Mouse (Mus musculus): ENCODE results near the gene Jmjd4. TPM values are rescaled to one million over a fixed set of nuclear protein-coding genes. Genes with fewer than 3 reads are reported as not detected.

Gene Jmjd4
- polyA plus RNA-seq, 1 experiment from 2014 or later, result 12.6 TPM

- H3K4me3 ChIP-seq (ENCODE audit: low read depth, low read length), result peak overlapping the region; percentile 89
- peak; percentile 64 for ATAC-seq (ENCODE audit: insufficient number of reproducible peaks, insufficient read depth, low FRiP score, low read depth)
- H3K27me3 ChIP-seq (ENCODE audit: control insufficient read depth, insufficient read depth, low read length), result no peaks in the 10 kb centered on the region
- peak overlapping the region; percentile 64 for H3K9ac ChIP-seq (replicated peaks; ENCODE audit: low read depth, low read length)
- peaks cover 5% of the 10 kb centered on the region for H3K4me1 ChIP-seq (ENCODE audit: control insufficient read depth, insufficient read depth, low read length)
- H3K36me3 ChIP-seq (ENCODE audit: control insufficient read depth, insufficient read depth, low read length), result peaks cover 22% of the 10 kb centered on the region
- H3K4me2 ChIP-seq (replicated peaks; ENCODE audit: low read depth, low read length), result peak overlapping the region; percentile 90
- H3K9me3 ChIP-seq (ENCODE audit: control insufficient read depth, low read depth, low read length), result no peaks in the 10 kb centered on the region
- under 1% methylated on average over 38 of the region's 38 CpGs for WGBS
- H3K27ac ChIP-seq (ENCODE audit: low read length), result peak overlapping the region; percentile 63
Observed at GRCm38 (mm10) chr11:59450230-59450771, 456 bp downstream of the Jmjd4 start.

DNA sequence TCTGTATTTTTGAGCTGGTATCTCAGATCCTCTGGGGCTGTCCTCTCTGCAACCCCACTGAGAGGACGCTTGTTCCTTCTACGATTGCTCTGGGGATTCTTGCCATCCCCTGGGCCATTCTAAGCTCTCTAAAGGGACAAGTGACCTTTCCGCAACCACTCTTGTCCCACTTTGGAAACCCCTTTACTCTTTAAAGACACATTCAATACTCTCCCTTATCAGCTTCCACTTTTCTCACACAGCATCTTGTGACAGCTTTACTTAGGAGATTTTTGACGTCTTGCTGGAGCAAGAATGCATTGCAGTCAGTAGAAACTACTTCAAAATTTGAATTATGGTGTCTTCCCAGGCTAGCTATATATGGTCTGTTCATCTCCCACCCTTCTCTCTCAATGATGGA is 1.2 kb downstream of the Jmjd4 start, which contains the start of gene Snap47:
Snap47 (minus strand) TSS at position 101 of the 400 bp plus-strand sequence.
- H3K4me2 ChIP-seq (replicated peaks; ENCODE audit: low read depth, low read length), result peak within 1 kb of the TSS; percentile 90
- H3K9ac ChIP-seq (replicated peaks; ENCODE audit: low read depth, low read length), result peak within 1 kb of the TSS; percentile 64
- H3K27me3 ChIP-seq (ENCODE audit: control insufficient read depth, insufficient read depth, low read length), result no peaks in the 10 kb centered on the region
- WGBS, result 77% methylated on average over 4 of the region's 4 CpGs
- no peak for ATAC-seq (ENCODE audit: insufficient number of reproducible peaks, insufficient read depth, low FRiP score, low read depth)
- H3K4me1 ChIP-seq (ENCODE audit: control insufficient read depth, insufficient read depth, low read length), result peaks cover 5% of the 10 kb centered on the region
- H3K36me3 ChIP-seq (ENCODE audit: control insufficient read depth, insufficient read depth, low read length), result peaks cover 29% of the 10 kb centered on the region
- peak within 1 kb of the TSS; percentile 89 for H3K4me3 ChIP-seq (ENCODE audit: low read depth, low read length)
- H3K9me3 ChIP-seq (ENCODE audit: control insufficient read depth, low read depth, low read length), result no peaks in the 10 kb centered on the region
- peak within 1 kb of the TSS; percentile 63 for H3K27ac ChIP-seq (ENCODE audit: low read length)

- no peaks in the 10 kb centered on the region for H3K9me3 ChIP-seq (ENCODE audit: control insufficient read depth, low read depth, low read length)
- H3K4me1 ChIP-seq (ENCODE audit: control insufficient read depth, insufficient read depth, low read length), result no peaks in the 10 kb centered on the region
- H3K4me2 ChIP-seq (replicated peaks; ENCODE audit: low read depth, low read length), result no peak overlapping the region
- peaks cover 42% of the 10 kb centered on the region for H3K36me3 ChIP-seq (ENCODE audit: control insufficient read depth, insufficient read depth, low read length)
- no peak overlapping the region for H3K9ac ChIP-seq (replicated peaks; ENCODE audit: low read depth, low read length)
- H3K27ac ChIP-seq (ENCODE audit: low read length), result no peak overlapping the region
- WGBS, result 84% methylated on average over 2 of the region's 2 CpGs
- no peaks in the 10 kb centered on the region for H3K27me3 ChIP-seq (ENCODE audit: control insufficient read depth, insufficient read depth, low read length)
- no peak overlapping the region for H3K4me3 ChIP-seq (ENCODE audit: low read depth, low read length)
- ATAC-seq (ENCODE audit: insufficient number of reproducible peaks, insufficient read depth, low FRiP score, low read depth), result no peak
Observed at GRCm38 (mm10) chr11:59456346-59456745, 6.5 kb downstream of the Jmjd4 start.

- 77% methylated on average over 2 of the region's 2 CpGs for WGBS
- ATAC-seq (ENCODE audit: insufficient number of reproducible peaks, insufficient read depth, low FRiP score, low read depth), result no peak
Observed at GRCm38 (mm10) chr11:59456891-59457290, 7.0 kb downstream of the Jmjd4 start.

GRCm38 (mm10) chr11:59458973-59459372 is 9.1 kb downstream of the Jmjd4 start:
- Histone ChIP-seq H3K4me2 (replicated peaks; ENCODE audit: low read depth, low read length) (no peak overlapping the region), H3K9ac (replicated peaks; ENCODE audit: low read depth, low read length) (no peak overlapping the region), H3K4me1 (ENCODE audit: control insufficient read depth, insufficient read depth, low read length) (no peaks in the 10 kb centered on the region), H3K36me3 (ENCODE audit: control insufficient read depth, insufficient read depth, low read length) (peaks cover 55% of the 10 kb centered on the region), H3K27me3 (ENCODE audit: control insufficient read depth, insufficient read depth, low read length) (no peaks in the 10 kb centered on the region), H3K9me3 (ENCODE audit: control insufficient read depth, low read depth, low read length) (peaks cover 17% of the 10 kb centered on the region), H3K27ac (ENCODE audit: low read length) (peak overlapping the region; percentile 2; the same call in 1 of the 2 replicates), H3K4me3 (ENCODE audit: low read depth, low read length) (no peak overlapping the region)
- ATAC-seq (ENCODE audit: insufficient number of reproducible peaks, insufficient read depth, low FRiP score, low read depth), result peak; percentile 86; the same call in 1 of the 2 replicates
- WGBS, result 17% methylated on average over 5 of the region's 5 CpGs

More at GRCm38 (mm10) chr11:59456891-59457290, 7.0 kb downstream of the Jmjd4 start:
- no peak overlapping the region for H3K27ac ChIP-seq (ENCODE audit: low read length)
- H3K9ac ChIP-seq (replicated peaks; ENCODE audit: low read depth, low read length), result no peak overlapping the region
- no peaks in the 10 kb centered on the region for H3K27me3 ChIP-seq (ENCODE audit: control insufficient read depth, insufficient read depth, low read length)
- no peak overlapping the region for H3K4me3 ChIP-seq (ENCODE audit: low read depth, low read length)
- H3K9me3 ChIP-seq (ENCODE audit: control insufficient read depth, low read depth, low read length), result no peaks in the 10 kb centered on the region
- peaks cover 44% of the 10 kb centered on the region for H3K36me3 ChIP-seq (ENCODE audit: control insufficient read depth, insufficient read depth, low read length)
- no peaks in the 10 kb centered on the region for H3K4me1 ChIP-seq (ENCODE audit: control insufficient read depth, insufficient read depth, low read length)
- H3K4me2 ChIP-seq (replicated peaks; ENCODE audit: low read depth, low read length), result no peak overlapping the region

DNA sequence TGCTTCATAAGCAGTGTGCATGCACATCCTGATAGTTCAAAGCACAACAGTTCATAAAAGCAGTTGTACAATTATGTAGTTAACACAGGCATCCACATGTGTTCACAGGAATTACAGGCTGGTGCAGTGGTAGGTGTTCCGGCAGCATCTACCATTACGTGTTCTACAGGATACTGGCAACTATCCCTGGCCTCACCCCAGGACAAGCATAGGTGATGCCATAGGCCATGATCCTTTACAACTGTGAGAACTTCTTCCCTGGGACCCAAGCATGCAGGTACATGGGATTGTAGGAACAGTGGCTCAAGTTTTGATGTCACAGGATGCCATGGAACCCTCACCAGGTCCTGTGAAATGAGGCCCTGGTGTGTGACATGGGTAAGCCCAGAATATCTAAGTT is 10.6 kb downstream of the Jmjd4 start:
- 96% methylated on average over 2 of the region's 2 CpGs for WGBS
- H3K4me2 ChIP-seq (replicated peaks; ENCODE audit: low read depth, low read length), result no peak overlapping the region
- H3K4me1 ChIP-seq (ENCODE audit: control insufficient read depth, insufficient read depth, low read length), result no peaks in the 10 kb centered on the region
- H3K9ac ChIP-seq (replicated peaks; ENCODE audit: low read depth, low read length), result no peak overlapping the region
- ATAC-seq (ENCODE audit: insufficient number of reproducible peaks, insufficient read depth, low FRiP score, low read depth), result no peak
- no peak overlapping the region for H3K27ac ChIP-seq (ENCODE audit: low read length)
- H3K36me3 ChIP-seq (ENCODE audit: control insufficient read depth, insufficient read depth, low read length), result peaks cover 50% of the 10 kb centered on the region
- no peaks in the 10 kb centered on the region for H3K27me3 ChIP-seq (ENCODE audit: control insufficient read depth, insufficient read depth, low read length)
- peaks cover 20% of the 10 kb centered on the region for H3K9me3 ChIP-seq (ENCODE audit: control insufficient read depth, low read depth, low read length)
- no peak overlapping the region for H3K4me3 ChIP-seq (ENCODE audit: low read depth, low read length)

DNA sequence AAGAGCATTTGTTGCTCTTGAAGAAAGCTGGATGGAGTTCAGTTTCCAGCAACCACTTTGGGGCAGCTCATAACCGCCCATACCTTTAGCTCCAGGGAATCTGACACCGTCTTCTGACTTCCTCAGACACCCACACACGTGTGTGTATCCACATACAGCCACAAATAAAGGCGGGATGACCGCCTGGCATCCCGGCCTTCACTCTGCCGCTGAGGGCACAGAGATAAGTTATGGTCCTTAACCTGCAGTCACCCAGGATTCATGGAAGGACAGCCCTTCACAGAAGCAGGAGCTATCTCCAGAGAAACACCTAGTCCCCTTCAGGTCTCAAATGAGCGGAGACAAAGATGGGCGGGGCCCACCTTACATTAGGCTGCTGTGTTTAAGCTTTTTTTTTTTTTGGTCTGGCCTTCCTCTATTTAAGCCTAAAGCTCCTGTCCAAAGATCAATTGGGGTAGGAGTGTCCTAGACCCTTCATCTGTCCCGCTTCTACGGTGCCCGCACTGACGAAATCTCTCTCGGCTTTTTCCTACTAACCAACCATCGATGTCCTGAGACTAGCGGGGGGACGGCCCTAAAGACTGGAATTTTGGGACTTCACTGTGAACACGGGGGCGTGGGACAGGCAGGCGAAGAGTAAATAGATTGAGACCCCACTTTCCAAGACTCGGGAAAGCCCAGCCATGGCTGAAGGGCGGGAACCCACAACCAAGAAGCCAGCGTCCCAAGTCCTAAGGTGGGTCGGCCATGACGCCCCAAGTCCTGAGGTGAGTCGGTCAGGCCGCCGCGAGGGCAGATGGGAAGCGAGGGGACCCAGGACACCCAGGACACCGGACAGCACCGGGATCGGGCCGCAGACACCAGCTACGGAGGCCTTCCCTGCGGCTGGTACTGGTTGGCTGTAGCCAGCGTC is 21.8 kb downstream of the Jmjd4 start:
- Histone ChIP-seq H3K9me3 (ENCODE audit: control insufficient read depth, low read depth, low read length) (no peaks in the 10 kb centered on the region), H3K4me2 (replicated peaks; ENCODE audit: low read depth, low read length) (peak overlapping the region; percentile 81), H3K27me3 (ENCODE audit: control insufficient read depth, insufficient read depth, low read length) (no peaks in the 10 kb centered on the region), H3K4me1 (ENCODE audit: control insufficient read depth, insufficient read depth, low read length) (0 out of 2 replicates have a peak, but pooled peaks cover 7% of the 10 kb centered on the region), H3K36me3 (ENCODE audit: control insufficient read depth, insufficient read depth, low read length) (no peaks in the 10 kb centered on the region), H3K27ac (ENCODE audit: low read length) (peak overlapping the region; percentile 55), H3K4me3 (ENCODE audit: low read depth, low read length) (peak overlapping the region; percentile 85), H3K9ac (replicated peaks; ENCODE audit: low read depth, low read length) (peak overlapping the region; percentile 84)
- WGBS, result 3% methylated on average over 37 of the region's 37 CpGs
- peak; percentile 77; the same call in 1 of the 2 replicates for ATAC-seq (ENCODE audit: insufficient number of reproducible peaks, insufficient read depth, low FRiP score, low read depth)

- Histone ChIP-seq H3K9ac (replicated peaks; ENCODE audit: low read depth, low read length) (peak within 1 kb of the TSS; percentile 84), H3K4me1 (ENCODE audit: control insufficient read depth, insufficient read depth, low read length) (0 out of 2 replicates have a peak, but pooled peaks cover 7% of the 10 kb centered on the region), H3K4me2 (replicated peaks; ENCODE audit: low read depth, low read length) (peak within 1 kb of the TSS; percentile 81), H3K36me3 (ENCODE audit: control insufficient read depth, insufficient read depth, low read length) (no peaks in the 10 kb centered on the region), H3K9me3 (ENCODE audit: control insufficient read depth, low read depth, low read length) (no peaks in the 10 kb centered on the region), H3K27ac (ENCODE audit: low read length) (peak within 1 kb of the TSS; percentile 55), H3K4me3 (ENCODE audit: low read depth, low read length) (peak within 1 kb of the TSS; percentile 85), H3K27me3 (ENCODE audit: control insufficient read depth, insufficient read depth, low read length) (no peaks in the 10 kb centered on the region)
- WGBS, result under 1% methylated on average over 19 of the region's 19 CpGs
- ATAC-seq (ENCODE audit: insufficient number of reproducible peaks, insufficient read depth, low FRiP score, low read depth), result peak; percentile 87
Observed at GRCm38 (mm10) chr11:59472326-59472677, 22.5 kb downstream of the Jmjd4 start, which contains the start of gene Zfp867. Zfp867 (minus strand) TSS chr11:59472474.

All from stomach, embryonic 14.5 days (tissue).